Mouse (Mus musculus) brain, embryonic 18.5 days (tissue): ENCODE results near the gene Ankub1.

Experiments used
- DNase-seq: peaks from one replicate; pipeline ENCODE4 v3.0.0-alpha.2; 2012; ENCODE audit warnings: low read depth, low spot score

Ankub1 gene

DNA sequence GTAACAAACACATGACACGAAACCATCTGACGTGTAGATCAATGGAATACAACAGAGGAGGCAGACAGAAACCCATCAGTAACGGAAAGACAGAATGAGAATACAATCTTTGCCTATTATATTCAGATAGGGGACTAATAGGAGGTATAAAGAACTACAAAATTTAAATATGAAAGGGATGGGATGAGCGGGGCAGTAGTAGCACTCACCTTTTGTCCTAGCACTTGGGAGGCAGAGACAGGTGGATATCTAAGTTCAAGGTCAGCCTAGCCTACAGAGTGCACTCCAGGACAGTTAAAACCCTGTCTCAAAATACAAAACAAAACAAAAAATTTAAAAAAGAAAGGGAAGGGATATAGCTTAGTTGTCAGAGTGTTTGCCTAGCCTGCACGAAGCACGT lies 49.4 kb downstream of the Ankub1 start:
- no peak for DNase-seq

- no peak for DNase-seq
Measured at GRCm38 (mm10) chr3:57637596-57637995, 55.0 kb downstream of the Ankub1 start.

DNA sequence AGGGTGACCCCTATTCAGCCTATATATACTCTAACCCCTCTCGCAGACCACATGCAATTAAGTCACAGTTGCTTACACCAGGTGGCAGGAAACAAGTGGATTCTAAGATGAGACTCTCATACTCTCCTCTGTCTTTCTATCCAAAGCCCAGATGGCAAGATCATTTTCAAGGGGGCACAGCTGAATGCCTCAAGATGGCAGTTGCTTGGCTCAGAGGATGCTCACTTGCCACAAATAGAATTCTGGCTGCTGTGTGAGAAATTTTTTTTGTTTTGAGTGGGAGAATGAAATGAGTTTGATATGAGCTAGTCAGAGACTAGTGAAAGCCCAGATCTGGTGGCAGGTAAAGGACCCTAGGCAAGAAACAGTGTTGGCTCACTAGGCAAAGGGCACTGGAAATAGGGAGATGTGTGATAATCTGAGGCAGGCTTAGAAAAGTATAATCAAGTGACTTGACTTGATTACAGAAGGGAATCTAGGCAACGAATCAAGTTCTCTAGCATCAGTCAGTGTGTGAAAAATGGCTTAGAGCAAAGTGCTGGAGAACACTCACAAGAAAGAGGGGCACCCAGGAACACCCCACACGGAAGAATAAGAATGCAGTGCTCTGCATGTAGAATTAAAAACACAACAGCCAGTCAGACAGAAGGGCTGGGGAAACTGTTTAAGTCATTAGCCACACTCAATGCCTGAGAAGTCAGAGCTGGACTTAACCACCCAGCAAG lies 57.7 kb downstream of the Ankub1 start:
- no peak for DNase-seq

DNA sequence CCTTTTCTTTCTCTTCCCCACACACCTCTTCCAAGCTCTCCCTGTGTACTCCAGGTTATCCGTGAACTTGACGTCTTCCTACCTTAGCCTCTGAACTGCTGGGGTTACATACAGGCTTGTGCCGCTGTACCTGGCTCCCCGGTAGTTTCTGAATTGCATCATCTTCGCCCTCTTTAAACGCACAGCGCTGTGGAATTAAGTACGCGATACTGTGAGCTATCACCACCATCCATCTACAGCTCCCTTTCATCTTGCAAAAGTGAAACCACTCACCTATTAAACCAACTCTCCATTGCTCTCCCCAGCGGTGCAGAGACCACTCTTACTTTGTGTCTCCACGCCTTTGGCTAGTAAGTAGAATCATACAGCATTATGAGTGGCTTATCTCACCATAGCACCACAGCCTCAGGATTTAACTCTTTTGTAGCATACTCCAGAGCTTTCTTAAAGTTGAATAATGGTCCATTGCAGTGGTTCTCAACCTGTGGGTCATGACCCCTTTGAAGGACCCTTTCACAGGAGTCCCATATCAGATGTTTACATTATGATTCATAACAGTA lies 65.6 kb downstream of the Ankub1 start:
- no peak for DNase-seq

DNA sequence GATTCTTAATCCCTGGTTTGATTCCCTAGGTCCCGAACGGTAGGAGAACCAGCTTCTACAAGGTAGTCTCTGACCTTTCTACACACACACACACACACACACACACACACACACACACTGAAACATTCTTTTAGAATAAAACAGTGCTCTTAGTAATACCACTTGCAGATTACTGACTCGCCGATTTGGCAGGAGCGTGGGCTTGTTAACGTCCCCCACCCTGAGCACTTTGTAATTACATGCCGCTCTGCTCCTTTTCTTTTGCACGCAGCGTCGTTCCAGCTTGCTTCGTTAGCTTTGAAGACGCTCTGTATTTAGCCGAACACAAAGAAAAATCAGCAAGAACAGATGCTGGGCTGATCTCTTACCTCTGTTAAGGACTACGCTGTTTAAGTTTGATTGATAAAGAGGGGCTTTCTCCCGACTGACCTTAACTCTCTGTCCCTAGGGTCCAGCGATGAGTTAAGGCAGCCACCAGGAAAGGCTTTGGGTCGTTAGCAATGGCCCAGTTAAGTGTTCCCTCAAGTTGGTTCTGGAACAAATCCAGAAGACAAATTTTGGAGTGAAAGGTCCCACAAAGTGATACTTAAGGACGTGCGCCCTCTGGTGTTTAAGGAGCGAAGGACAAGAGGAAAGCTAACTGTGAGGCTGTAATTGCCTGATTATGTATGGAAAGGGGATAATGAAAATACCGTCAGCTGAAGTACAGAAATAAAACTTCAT lies 67.2 kb downstream of the Ankub1 start:
- peak; percentile 73 for DNase-seq

DNA sequence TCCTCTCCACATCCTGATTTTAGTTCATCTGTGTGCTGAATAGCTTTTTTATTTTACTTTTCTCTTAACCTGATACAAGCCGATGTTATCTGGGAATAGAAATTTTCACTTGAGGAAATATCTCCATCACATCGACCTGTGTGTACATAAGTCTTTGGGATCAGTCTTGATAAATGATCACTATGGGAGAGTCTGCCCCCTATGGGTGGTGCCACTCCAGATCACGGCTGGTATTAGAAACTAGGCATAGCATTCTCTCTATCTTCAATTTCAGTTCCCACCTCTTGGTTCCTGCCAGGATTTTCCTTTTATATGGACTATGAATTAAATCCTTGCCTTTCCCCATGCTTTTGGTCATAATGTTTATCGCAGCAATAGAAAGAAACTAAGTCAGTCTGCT lies 72.9 kb downstream of the Ankub1 start:
- DNase-seq: no peak

- no peak for DNase-seq
Measured at GRCm38 (mm10) chr3:57615652-57616051, 76.9 kb downstream of the Ankub1 start.

DNA sequence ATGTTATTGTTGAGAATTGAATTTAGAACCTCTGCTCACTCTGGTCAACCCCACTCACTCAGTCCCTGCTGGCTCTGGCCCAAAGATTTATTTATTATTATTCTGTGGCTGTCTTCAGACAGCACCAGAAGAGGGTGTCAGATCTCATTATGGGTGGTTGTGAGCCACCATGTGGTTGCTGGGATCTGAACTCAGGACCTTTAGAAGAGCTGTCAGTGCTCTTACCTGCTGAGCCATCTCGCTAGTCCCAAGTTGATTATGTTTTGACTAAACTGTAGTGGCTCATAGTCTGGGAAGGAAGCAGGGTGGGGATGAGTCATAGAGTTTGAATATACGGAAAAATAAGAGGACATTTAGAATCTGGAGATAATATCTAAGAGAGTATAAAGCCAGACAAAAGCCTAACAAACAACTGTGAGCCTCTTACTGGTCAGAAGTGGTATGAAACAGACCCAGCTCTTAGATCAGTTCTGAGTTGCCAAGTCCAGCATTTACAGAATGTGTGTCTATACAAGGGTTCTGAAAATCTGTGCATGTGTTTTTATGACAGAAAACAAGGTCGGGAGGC lies 80.1 kb downstream of the Ankub1 start:
- no peak for DNase-seq

DNA sequence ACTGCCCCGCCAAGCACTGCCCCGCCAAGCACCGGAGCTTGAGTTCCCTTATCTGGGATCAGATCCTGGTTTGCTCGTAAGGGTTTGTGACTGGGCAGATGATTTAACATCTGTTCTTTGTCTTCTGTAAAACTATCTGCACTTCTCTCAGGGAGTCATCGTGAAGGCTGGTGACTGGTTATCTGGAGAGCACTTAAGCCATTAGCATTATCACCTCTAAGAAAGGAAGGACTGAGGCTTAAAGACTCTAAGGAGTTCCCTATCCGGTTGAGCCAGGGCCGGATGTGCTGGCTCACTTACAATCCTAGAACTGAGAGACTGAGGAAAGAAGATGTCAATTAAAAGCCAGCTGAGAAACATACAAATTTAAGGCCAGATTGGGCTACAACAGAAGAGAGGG lies 80.8 kb downstream of the Ankub1 start:
- no peak for DNase-seq
